Mouse (Mus musculus) hindbrain, embryonic 16.5 days (tissue): ENCODE data around the gene Hecw2. TPM values are rescaled to one million over a fixed set of nuclear protein-coding genes. Genes with fewer than 3 reads are reported as not detected.

Source experiments
- ATAC-seq: fragments of 200-750 bp; cut with Nextera tagmentation; 2 replicates; pipeline ENCODE4 v1.8.0; 2017; ENCODE audit warnings: moderate TSS enrichment, moderate library complexity
- H3K27ac ChIP-seq: fragments of 300-500 bp; sonication (generic); 2 replicates; pipeline ENCODE4 v1.5.1; 2014; ENCODE audit warnings: low read depth, mild to moderate bottlenecking, control low read depth, low read length, moderate library complexity
- H3K27me3 ChIP-seq: fragments of 300-500 bp; sonication (generic); replicated peaks from 2 replicates; pipeline ENCODE4 v1.6.1; 2014; ENCODE audit warnings: low read length; ENCODE audit not compliant: control insufficient read depth, insufficient read depth
- H3K36me3 ChIP-seq: fragments of 300-500 bp; sonication (generic); 2 replicates; pipeline ENCODE4 v1.6.1; 2014; ENCODE audit warnings: mild to moderate bottlenecking, low read length, moderate library complexity, mixed read lengths; ENCODE audit not compliant: control insufficient read depth, insufficient read depth
- H3K4me1 ChIP-seq: fragments of 300-500 bp; sonication (generic); 2 replicates; pipeline ENCODE4 v1.6.1; 2014; ENCODE audit warnings: low read depth, low read length; ENCODE audit not compliant: control insufficient read depth, insufficient read depth
- H3K4me2 ChIP-seq: fragments of 300-500 bp; sonication (generic); 2 replicates; pipeline ENCODE4 v1.6.1; 2014; ENCODE audit warnings: mild to moderate bottlenecking, low read length, control low read depth, moderate library complexity
- H3K4me3 ChIP-seq: fragments of 300-500 bp; sonication (generic); 2 replicates; pipeline ENCODE4 v1.5.1; 2014; ENCODE audit warnings: mild to moderate bottlenecking, low read length, control low read depth, moderate library complexity
- H3K9ac ChIP-seq: fragments of 300-500 bp; sonication (generic); 2 replicates; pipeline ENCODE4 v1.6.1; 2014; ENCODE audit warnings: low read depth, mild to moderate bottlenecking, control low read depth, low read length, moderate library complexity
- H3K9me3 ChIP-seq: fragments of 300-500 bp; sonication (generic); 2 replicates; pipeline ENCODE4 v1.6.1; 2014; ENCODE audit warnings: mild to moderate bottlenecking, low read length, moderate library complexity; ENCODE audit not compliant: control insufficient read depth
- WGBS: fragments of 180-500 bp; shearing (Covaris S2); extraction: QIAGEN DNeasy Blood & Tissue Kit; methylation state at CpG from one replicate; pipeline ENCODE4 v1.1.7; 2014; 5-methylcytosine and 5-hydroxymethylcytosine counted together
- polyA plus RNA-seq: library from polyadenylated mRNA; unstranded; fragments of >200 nt; fragmentation: Nextera tagmentation; extraction: Ambion mirVana; gene quantifications from 2 replicates; pipeline ENCODE4 v1.2.1, GENCODE M21; 2015

Hecw2 gene
- polyA plus RNA-seq, 1 experiment from 2014 or later: 8.0 TPM

DNA sequence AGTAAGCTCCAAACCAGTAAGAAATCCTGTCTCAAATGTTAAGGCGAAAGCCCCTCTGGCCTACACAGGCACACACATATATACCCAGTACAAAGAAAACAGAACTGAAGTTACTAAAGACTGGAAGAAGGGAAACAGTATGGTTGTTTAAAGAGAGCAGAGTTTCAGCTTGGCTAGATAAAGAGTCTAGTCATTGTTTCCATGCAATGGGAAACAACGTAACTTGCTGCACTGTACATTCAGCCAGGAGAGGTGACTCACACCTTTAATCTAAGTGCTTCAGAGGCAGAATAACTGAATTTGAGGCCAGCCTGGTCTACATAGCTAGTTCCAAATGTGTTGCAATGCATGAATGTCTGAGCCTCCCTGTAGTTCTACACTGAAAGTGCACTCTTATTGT, 18.4 kb downstream of the Hecw2 start:
- no peaks in the 10 kb centered on the region for H3K4me1 ChIP-seq
- no peaks in the 10 kb centered on the region for H3K9me3 ChIP-seq
- H3K4me2 ChIP-seq: no peak overlapping the region
- no peaks in the 10 kb centered on the region for H3K36me3 ChIP-seq
- 96% methylated on average over 2 of the region's 2 CpGs for WGBS
- no peak overlapping the region for H3K9ac ChIP-seq
- no peak overlapping the region for H3K27ac ChIP-seq
- H3K27me3 ChIP-seq: no peaks in the 10 kb centered on the region
- no peak overlapping the region for H3K4me3 ChIP-seq
- ATAC-seq: no peak

- no peak overlapping the region for H3K4me2 ChIP-seq
- no peak overlapping the region for H3K4me3 ChIP-seq
- no peaks in the 10 kb centered on the region for H3K9me3 ChIP-seq
- 95% methylated on average over 3 of the region's 3 CpGs for WGBS
- H3K9ac ChIP-seq: no peak overlapping the region
- no peaks in the 10 kb centered on the region for H3K36me3 ChIP-seq
- H3K27ac ChIP-seq: no peak overlapping the region
- H3K27me3 ChIP-seq: no peaks in the 10 kb centered on the region
- ATAC-seq: no peak
- no peaks in the 10 kb centered on the region for H3K4me1 ChIP-seq
Observed at GRCm38 (mm10) chr1:54168014-54168413, 27.0 kb downstream of the Hecw2 start.

DNA sequence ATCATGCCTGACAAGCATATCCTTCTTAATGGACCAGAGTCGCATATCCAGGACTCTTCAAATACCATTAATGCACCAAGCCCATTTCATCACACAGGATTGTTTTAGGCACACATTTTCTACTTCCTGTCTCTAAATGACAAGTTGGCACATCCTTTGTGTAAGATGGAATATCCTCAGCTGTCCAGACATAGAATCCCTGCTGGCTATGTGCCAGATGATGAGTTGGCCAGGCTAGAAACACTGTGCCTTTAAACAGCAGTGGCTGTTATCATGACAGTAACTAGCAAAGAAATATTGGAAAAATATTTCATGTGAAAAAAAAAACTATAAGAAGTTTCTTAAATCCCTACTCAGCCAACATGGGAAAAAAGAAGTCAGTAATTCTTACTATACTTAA, 35.4 kb downstream of the Hecw2 start:
- no peak overlapping the region for H3K27ac ChIP-seq
- H3K4me3 ChIP-seq: no peak overlapping the region
- 90% methylated on average over 1 of the region's 1 CpGs for WGBS
- no peak overlapping the region for H3K9ac ChIP-seq
- H3K36me3 ChIP-seq: no peaks in the 10 kb centered on the region
- no peaks in the 10 kb centered on the region for H3K9me3 ChIP-seq
- no peak for ATAC-seq
- no peaks in the 10 kb centered on the region for H3K4me1 ChIP-seq
- no peak overlapping the region for H3K4me2 ChIP-seq
- H3K27me3 ChIP-seq: no peaks in the 10 kb centered on the region

DNA sequence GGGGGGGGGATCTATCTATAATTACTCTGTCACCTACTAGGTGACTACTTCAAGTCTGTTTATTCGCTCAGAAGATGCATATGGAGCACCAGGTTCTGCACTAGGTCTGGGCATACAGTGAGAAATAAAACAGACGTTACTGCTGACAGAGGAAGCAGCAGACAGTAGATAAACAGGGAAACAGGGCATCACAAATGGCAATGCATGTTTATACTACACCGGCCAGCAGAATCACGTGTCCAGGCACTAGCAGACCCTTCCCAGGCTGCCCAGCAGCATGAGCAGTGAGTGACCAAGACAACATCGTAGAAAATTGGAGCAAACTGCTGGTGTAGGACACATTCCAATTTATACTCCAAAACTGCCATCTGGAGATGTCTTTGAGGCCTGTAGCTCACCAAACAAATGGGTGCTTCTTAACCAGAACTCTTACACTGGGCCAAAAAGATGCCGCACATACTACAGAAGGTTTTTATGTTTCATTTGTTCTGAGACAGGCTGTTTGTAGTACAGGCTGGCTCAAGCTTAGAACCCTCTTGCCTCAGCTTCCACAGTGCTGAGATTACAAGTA, 41.7 kb downstream of the Hecw2 start:
- WGBS: 87% methylated on average over 6 of the region's 6 CpGs

GRCm38 (mm10) chr1:54145106-54145505, 49.9 kb downstream of the Hecw2 start:
- 94% methylated on average over 5 of the region's 5 CpGs for WGBS
- Histone ChIP-seq H3K9me3 (no peaks in the 10 kb centered on the region), H3K4me2 (no peak overlapping the region), H3K9ac (no peak overlapping the region), H3K27me3 (no peaks in the 10 kb centered on the region), H3K27ac (no peak overlapping the region), H3K4me1 (no peaks in the 10 kb centered on the region), H3K4me3 (no peak overlapping the region), H3K36me3 (no peaks in the 10 kb centered on the region)
- no peak for ATAC-seq

More for the DNA sequence above, 41.7 kb downstream of the Hecw2 start:
- no peak overlapping the region for H3K4me2 ChIP-seq
- no peaks in the 10 kb centered on the region for H3K4me1 ChIP-seq
- no peaks in the 10 kb centered on the region for H3K36me3 ChIP-seq
- no peak for ATAC-seq
- H3K27ac ChIP-seq: no peak overlapping the region
- no peaks in the 10 kb centered on the region for H3K27me3 ChIP-seq
- H3K4me3 ChIP-seq: no peak overlapping the region
- H3K9me3 ChIP-seq: no peaks in the 10 kb centered on the region
- H3K9ac ChIP-seq: no peak overlapping the region

DNA sequence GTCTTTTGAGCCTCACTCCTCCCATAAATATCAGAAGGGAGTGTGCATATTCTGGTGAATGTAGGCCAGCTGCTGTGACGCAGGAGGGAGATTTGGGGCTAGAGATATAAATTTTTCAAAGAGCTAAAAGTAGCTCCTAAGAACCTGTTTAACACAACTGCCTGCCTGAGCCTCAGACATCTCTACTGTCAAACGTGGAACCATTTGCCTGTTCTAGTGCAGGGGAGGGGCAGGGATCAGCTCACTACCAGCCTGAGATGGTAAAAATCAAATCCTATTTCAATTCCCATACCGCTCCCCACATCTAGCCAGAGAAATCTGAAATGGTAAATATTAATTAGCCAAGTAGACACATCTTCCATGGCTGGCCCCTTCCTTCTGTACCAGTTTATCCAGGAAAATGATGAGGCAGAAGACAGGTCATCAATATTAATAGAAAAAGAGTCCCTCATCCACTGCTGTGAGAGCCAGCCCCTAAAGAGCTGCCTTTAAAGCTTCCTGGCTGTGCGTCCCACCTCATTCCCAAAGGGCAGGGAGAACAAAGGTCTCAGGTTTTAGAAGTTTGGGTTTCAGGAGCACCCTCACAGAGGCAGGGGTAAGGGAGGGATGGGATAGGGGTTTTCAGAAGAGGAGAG, 61.0 kb downstream of the Hecw2 start:
- no peak overlapping the region for H3K9ac ChIP-seq
- 51% methylated on average over 4 of the region's 4 CpGs for WGBS
- peak; percentile 61 for ATAC-seq

GRCm38 (mm10) chr1:54128714-54129431, 66.1 kb downstream of the Hecw2 start:
- Histone ChIP-seq H3K4me1 (no peaks in the 10 kb centered on the region), H3K9me3 (no peaks in the 10 kb centered on the region), H3K36me3 (no peaks in the 10 kb centered on the region), H3K27me3 (no peaks in the 10 kb centered on the region), H3K4me3 (no peak overlapping the region), H3K27ac (no peak overlapping the region), H3K9ac (no peak overlapping the region), H3K4me2 (no peak overlapping the region)
- 45% methylated on average over 5 of the region's 5 CpGs for WGBS
- ATAC-seq: no peak

More for the DNA sequence above, 61.0 kb downstream of the Hecw2 start:
- H3K4me3 ChIP-seq: no peak overlapping the region
- H3K9me3 ChIP-seq: no peaks in the 10 kb centered on the region
- H3K27ac ChIP-seq: no peak overlapping the region
- no peak overlapping the region for H3K4me2 ChIP-seq
- no peaks in the 10 kb centered on the region for H3K36me3 ChIP-seq
- H3K4me1 ChIP-seq: no peaks in the 10 kb centered on the region
- H3K27me3 ChIP-seq: no peaks in the 10 kb centered on the region

DNA sequence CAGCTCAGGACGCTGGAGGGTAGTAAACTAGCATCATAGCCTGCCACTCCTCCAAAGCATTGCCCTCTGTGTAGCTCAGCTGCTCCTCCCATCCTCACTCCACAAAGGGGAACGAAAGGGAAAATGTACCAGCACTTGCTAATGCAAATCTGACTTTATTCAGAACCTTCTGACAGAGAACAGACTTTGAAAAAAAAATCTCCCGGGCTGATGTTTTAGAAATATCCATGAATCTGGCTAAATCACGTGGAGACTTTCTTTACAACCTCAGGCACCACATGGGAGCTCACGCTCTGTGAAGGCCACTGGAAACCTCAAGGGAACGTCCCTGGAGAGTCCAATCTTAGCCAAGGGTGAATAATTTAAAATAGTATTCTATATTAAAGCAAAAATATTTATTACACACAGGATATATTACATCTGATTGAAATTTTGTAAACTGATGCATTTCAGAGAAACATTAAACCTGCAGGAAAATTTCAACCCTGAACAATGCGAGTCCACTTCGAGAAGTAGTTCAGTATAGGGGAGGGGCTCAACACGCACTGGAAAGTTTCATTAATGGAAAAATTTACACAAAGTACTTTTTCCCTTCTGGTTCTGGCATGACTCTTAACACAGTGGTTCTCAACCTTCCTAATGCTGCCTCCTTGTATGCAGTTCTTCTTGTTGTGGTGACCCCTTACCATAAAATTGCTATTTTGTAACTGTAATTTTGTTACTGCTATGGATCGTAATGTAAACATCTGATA, 67.8 kb downstream of the Hecw2 start:
- Histone ChIP-seq H3K27me3 (no peaks in the 10 kb centered on the region), H3K9ac (no peak overlapping the region), H3K27ac (no peak overlapping the region), H3K4me1 (no peaks in the 10 kb centered on the region), H3K9me3 (no peaks in the 10 kb centered on the region), H3K4me2 (no peak overlapping the region), H3K4me3 (no peak overlapping the region), H3K36me3 (no peaks in the 10 kb centered on the region)
- no peak for ATAC-seq
- WGBS: 75% methylated on average over 10 of the region's 10 CpGs

DNA sequence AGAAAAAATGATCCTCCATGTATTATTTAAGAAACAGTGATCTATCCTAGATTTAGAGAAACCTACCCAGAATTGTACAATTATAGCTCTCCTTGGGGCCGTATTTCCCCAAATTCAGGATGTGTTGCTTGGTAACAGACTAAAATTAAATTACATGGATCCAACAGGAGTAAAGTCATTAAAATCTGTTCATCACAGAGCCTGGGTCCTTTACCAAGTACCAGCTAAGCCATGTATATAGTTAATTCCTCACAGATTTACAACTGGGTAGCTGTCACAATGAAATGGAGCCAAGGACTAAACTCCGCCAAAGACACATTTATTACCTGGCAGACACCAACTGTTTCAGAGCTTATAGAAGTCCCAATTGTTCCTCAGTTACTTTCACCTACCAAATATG, 72.4 kb downstream of the Hecw2 start:
- peak; percentile 53 for ATAC-seq
- no peak overlapping the region for H3K27ac ChIP-seq
- 73% methylated on average over 2 of the region's 2 CpGs for WGBS

More for the DNA sequence above, 72.4 kb downstream of the Hecw2 start:
- H3K4me1 ChIP-seq: peaks cover 7% of the 10 kb centered on the region; the same call in 1 of the 2 replicates
- H3K4me3 ChIP-seq: no peak overlapping the region
- H3K27me3 ChIP-seq: no peaks in the 10 kb centered on the region
- H3K4me2 ChIP-seq: no peak overlapping the region
- H3K36me3 ChIP-seq: no peaks in the 10 kb centered on the region
- no peak overlapping the region for H3K9ac ChIP-seq
- no peaks in the 10 kb centered on the region for H3K9me3 ChIP-seq
